18 mouse cellular contexts compared by ENCODE assay signal in genomic region chr11:57090705-57091104, GRCm38 (mm10).
"Had no signal": no experiment of that assay in that cellular context is flagged by ENCODE, and none has a peak within 500 bp of the region (broad histone marks: within the 10 kb centered on the region; RNA-seq: fewer than 3 reads in every experiment).

No protein-coding gene starts in this region.

- H3K36me3 ChIP-seq: lung, embryonic 15.5 days; midbrain, embryonic 15.5 days; neural tube, embryonic 13.5 days; neural tube, embryonic 15.5 days had no signal

- H3K4me3 ChIP-seq: lung, embryonic 15.5 days; megakaryocyte, embryonic 14.5 days; midbrain, embryonic 13.5 days; midbrain, embryonic 15.5 days; neural tube, embryonic 13.5 days; neural tube, embryonic 15.5 days had no signal

- H3K4me2 ChIP-seq: lung, embryonic 15.5 days; midbrain, embryonic 11.5 days; midbrain, embryonic 13.5 days; midbrain, embryonic 15.5 days; neural tube, embryonic 13.5 days; neural tube, embryonic 15.5 days had no signal

- H3K27me3 ChIP-seq: lung, embryonic 15.5 days; megakaryocyte, embryonic 14.5 days; midbrain, embryonic 13.5 days; midbrain, embryonic 15.5 days; neural tube, embryonic 13.5 days; neural tube, embryonic 15.5 days had no signal

- DNase-seq: lung, adult 2 months; lung, postnatal 14 days; lung, postnatal 36 days; retina, postnatal 1 day; right cerebral cortex, adult 18-20 months; right cerebral cortex, postnatal 25 days; right cerebral cortex, postnatal 4 days; spleen, adult 18-20 months; thymus, adult 18-20 months; thymus, postnatal 14 days; thymus, postnatal 36 days had no signal
